Mouse (Mus musculus) spleen, adult 2 months (tissue): Measurements from ENCODE around the gene Mcfd2. TPM values are rescaled to one million over a fixed set of nuclear protein-coding genes. Genes with fewer than 3 reads are reported as not detected.
A peak's percentile ranks its signal among the peaks of the same experiment; 100 is the strongest.

Experiments
- DNase-seq, 2 experiments: peaks; one replicate each; pipeline versions ENCODE4 v3.0.0 to v3.0.0-alpha.2; 2012 to 2021; ENCODE audit warnings: low spot score in 2 of 2, low read depth in 1 of 2
- H3K27ac ChIP-seq: fragments of 200-500 bp; 2 replicates; pipeline ENCODE4 v1.5.1; 2012; ENCODE audit warnings: low read length, inconsistent platforms; ENCODE audit not compliant: insufficient read depth
- H3K27me3 ChIP-seq: fragments of 200-500 bp; 2 replicates; pipeline ENCODE4 v1.6.1; 2012; ENCODE audit warnings: mild to moderate bottlenecking, moderate library complexity, low read length, inconsistent platforms; ENCODE audit not compliant: control insufficient read depth, insufficient read depth
- H3K36me3 ChIP-seq: fragments of 200-500 bp; 2 replicates; pipeline ENCODE4 v1.6.1; 2012; ENCODE audit warnings: mild to moderate bottlenecking, low read length, inconsistent platforms; ENCODE audit not compliant: control insufficient read depth, insufficient read depth
- H3K4me1 ChIP-seq: fragments of 200-500 bp; 2 replicates; pipeline ENCODE4 v1.6.1; 2011; ENCODE audit warnings: inconsistent platforms; ENCODE audit not compliant: control insufficient read depth, insufficient read depth, insufficient read length
- H3K4me3 ChIP-seq: fragments of 200-500 bp; 2 replicates; pipeline ENCODE4 v1.5.1; 2011; ENCODE audit warnings: mild to moderate bottlenecking, inconsistent platforms; ENCODE audit not compliant: insufficient read depth, insufficient read length; ENCODE audit errors: extremely low read depth
- CTCF ChIP-seq: fragments of 200-500 bp; IDR thresholded peaks from 2 replicates; pipeline ENCODE4 v1.5.1; 2011; ENCODE audit warnings: mild to moderate bottlenecking, inconsistent platforms; ENCODE audit not compliant: insufficient read depth, insufficient read length, insufficient replicate concordance; ENCODE audit errors: extremely low read depth
- POLR2A ChIP-seq: fragments of 200-500 bp; IDR thresholded peaks from 2 replicates; pipeline ENCODE4 v1.6.1; 2011; ENCODE audit warnings: low read depth, low read length, inconsistent platforms
- WGBS: fragments of 180-500 bp; shearing (Covaris S2); methylation state at CpG from one replicate; pipeline ENCODE4 v1.1.7; 2018; 5-methylcytosine and 5-hydroxymethylcytosine counted together
- polyA plus RNA-seq: library from polyadenylated mRNA; depleted of rRNA; stranded (reverse); fragments of >200 nt; gene quantifications from 2 replicates; pipeline ENCODE4 v1.2.3, GENCODE M21; 2012; rRNA removed

The Mcfd2 gene
- polyA plus RNA-seq, 1 experiment, result 38.5 TPM

- DNase-seq, result no peak
- H3K27ac ChIP-seq, result no peak overlapping the region
- no peaks in the 10 kb centered on the region for H3K27me3 ChIP-seq
- no peak for TF ChIP-seq CTCF
- TF ChIP-seq POLR2A, result no peak
- H3K4me1 ChIP-seq, result no peaks in the 10 kb centered on the region
- H3K36me3 ChIP-seq, result no peaks in the 10 kb centered on the region
- H3K4me3 ChIP-seq, result no peak overlapping the region
- WGBS, result 92% methylated on average over 9 of the region's 9 CpGs
Observed at GRCm38 (mm10) chr17:87219456-87219855, 46.3 kb downstream of the Mcfd2 start.

GRCm38 (mm10) chr17:87214523-87214922 is 51.2 kb downstream of the Mcfd2 start:
- H3K4me1 ChIP-seq, result no peaks in the 10 kb centered on the region
- no peak for TF ChIP-seq POLR2A
- TF ChIP-seq CTCF, result no peak
- 95% methylated on average over 7 of the region's 7 CpGs for WGBS
- no peak overlapping the region for H3K4me3 ChIP-seq
- H3K36me3 ChIP-seq, result no peaks in the 10 kb centered on the region
- H3K27ac ChIP-seq, result no peak overlapping the region
- H3K27me3 ChIP-seq, result no peaks in the 10 kb centered on the region
- no peak for DNase-seq

GRCm38 (mm10) chr17:87210525-87210924 is 55.2 kb downstream of the Mcfd2 start:
- TF ChIP-seq POLR2A, result no peak
- no peak for TF ChIP-seq CTCF
- Histone ChIP-seq H3K27ac (no peak overlapping the region), H3K4me1 (no peaks in the 10 kb centered on the region), H3K36me3 (no peaks in the 10 kb centered on the region), H3K4me3 (no peak overlapping the region), H3K27me3 (no peaks in the 10 kb centered on the region)
- no peak for DNase-seq
- 88% methylated on average over 2 of the region's 2 CpGs for WGBS

GRCm38 (mm10) chr17:87206885-87207284 is 58.9 kb downstream of the Mcfd2 start:
- DNase-seq, result no peak
- Histone ChIP-seq H3K27me3 (no peaks in the 10 kb centered on the region), H3K4me1 (peaks cover 15% of the 10 kb centered on the region), H3K27ac (peak overlapping the region; percentile 24; the same call in 1 of the 2 replicates), H3K4me3 (no peak overlapping the region), H3K36me3 (no peaks in the 10 kb centered on the region)
- no peak for TF ChIP-seq CTCF
- no peak for TF ChIP-seq POLR2A
- 80% methylated on average over 2 of the region's 2 CpGs for WGBS

Other genes starting within 250 kb of the Mcfd2 start
- gene Pigf, start 240.5 kb downstream of the Mcfd2 start, polyA plus RNA-seq, result 2.1 and 2.2 TPM in 2 replicates
- 3.9 and 5.0 TPM in 2 replicates for gene Cript, start 240.4 kb downstream of the Mcfd2 start, polyA plus RNA-seq
- gene Socs5, start 158.3 kb downstream of the Mcfd2 start, polyA plus RNA-seq, result 6.9 and 7.9 TPM in 2 replicates
- gene Ttc7, start 17.0 kb upstream of the Mcfd2 start, polyA plus RNA-seq, result 88.6 and 234 TPM in 2 replicates
- gene Stpg4, start 161.8 kb upstream of the Mcfd2 start, polyA plus RNA-seq, result 0.21 TPM in 1 of 2 replicates, not detected in the other
- 12.4 TPM in 2 replicates for gene Calm2, start 181.0 kb upstream of the Mcfd2 start, polyA plus RNA-seq